Mouse (Mus musculus): Measurements from ENCODE around the gene Hoxa7. TPM values are rescaled to one million over a fixed set of nuclear protein-coding genes. Genes with fewer than 3 reads are reported as not detected.

Hoxa7 gene
- polyA plus RNA-seq, 1 experiment from 2014 or later, result not detected

DNA sequence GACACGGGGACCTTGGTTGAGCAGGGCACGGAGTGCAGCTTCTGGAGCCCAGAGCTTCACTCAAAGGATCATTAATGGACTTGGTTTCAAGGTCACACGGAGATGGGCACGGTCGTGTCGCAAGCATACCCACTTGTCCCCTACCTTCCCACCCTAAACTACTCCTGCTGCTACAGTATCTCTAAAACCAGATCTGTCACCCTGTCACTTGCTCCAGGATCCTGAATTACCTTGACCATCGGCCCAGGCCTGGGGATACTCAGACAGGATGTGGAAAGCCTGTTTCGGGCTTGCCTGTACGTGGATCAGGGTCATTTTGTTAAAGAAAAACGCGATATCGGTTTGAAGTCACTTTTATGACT, 12.0 kb downstream of the Hoxa7 start:
- no peak overlapping the region for H3K27ac ChIP-seq
- H3K36me3 ChIP-seq, result no peaks in the 10 kb centered on the region
- 7% methylated on average over 12 of the region's 12 CpGs for WGBS
- no peak overlapping the region for H3K4me2 ChIP-seq (replicated peaks)
- H3K27me3 ChIP-seq, result peaks cover 100% of the 10 kb centered on the region
- no peaks in the 10 kb centered on the region for H3K9me3 ChIP-seq
- H3K9ac ChIP-seq (replicated peaks), result no peak overlapping the region
- no peak overlapping the region for H3K4me3 ChIP-seq (replicated peaks)
- 0 out of 2 replicates have a peak, but pooled peaks cover 6% of the 10 kb centered on the region for H3K4me1 ChIP-seq (replicated peaks)
- ATAC-seq, result no peak

DNA sequence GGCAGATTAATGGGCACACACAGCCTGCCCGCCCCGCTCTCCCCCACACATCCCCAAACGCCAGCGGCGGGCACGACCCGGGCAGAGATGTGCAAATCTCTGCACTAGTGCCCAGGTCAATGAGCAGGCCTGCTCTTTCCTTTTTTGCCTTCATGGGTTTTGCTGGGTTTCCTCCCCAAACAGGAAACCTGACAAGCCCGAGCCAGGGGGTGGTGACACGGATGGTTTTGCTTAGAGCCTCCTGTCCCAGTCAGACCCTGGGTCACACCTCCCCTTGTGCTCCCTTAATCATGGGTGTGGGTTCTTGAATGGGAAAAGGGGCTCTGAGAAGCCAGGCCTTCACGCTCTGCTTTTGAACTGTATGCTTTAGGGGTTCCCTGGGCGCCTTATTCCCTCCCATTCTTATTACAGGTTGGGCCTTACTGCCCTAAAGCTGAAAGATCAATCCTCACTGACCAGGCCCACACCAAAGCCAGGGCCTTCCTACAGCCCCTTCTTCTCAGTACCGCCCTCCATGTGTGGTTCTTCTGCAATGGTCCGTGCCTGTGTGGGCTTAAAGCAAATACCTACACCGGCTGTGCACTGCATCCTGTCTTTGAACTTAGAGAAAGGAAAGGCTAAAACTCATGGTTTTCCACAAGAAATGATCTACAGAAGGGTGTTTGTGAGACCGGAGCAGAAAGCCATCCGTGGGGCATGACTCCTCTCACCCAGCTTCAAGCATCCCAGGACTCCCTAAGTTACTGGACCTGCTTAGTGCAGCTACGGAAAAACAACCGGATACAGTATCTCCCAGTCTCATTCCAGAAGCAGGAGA, 12.6 kb downstream of the Hoxa7 start:
- Histone ChIP-seq H3K9ac (replicated peaks) (no peak overlapping the region), H3K4me3 (replicated peaks) (no peak overlapping the region; the same call in 1 of the 2 replicates)
- whole genome bisulfite sequencing, result 1% methylated on average over 18 of the region's 18 CpGs

DNA sequence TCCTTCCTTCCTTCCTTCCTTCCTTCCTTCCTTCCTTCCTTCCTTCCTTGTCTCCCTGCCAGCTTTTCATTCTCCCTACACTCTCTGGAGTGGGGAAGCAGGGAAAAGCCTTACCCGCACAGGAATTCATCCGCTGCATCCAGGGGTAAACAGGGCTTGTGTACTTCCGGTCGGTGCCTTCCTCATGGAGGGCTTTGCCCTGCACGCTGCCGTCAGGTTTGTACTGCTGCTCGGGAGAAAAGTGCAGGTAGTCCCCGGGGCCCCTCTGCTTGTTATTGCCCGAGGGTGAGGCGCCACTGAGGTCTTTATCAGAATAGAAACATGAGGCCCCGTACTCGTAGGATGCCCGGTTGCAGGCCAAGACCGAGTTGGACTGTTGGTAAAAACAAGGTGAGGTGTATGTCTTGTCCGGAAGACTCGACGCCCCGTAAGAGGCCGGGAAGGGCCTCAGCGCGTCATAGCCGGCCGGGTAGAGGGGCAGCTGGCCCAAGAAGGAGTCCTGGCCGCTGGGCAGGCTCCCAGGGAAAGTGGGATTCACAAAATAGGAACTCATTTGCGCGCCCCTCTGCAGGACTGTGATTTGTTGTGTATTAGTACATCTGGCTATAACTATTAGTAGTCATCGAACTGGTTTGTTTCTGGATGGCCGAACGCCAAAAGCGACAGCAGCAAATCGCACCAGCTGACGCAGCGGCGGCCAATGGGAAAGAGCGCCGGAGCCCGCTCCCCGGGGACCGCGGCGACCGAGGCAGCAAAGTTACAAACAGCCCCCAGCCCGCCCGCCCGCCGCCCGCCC, 13.4 kb downstream of the Hoxa7 start, which contains the start of gene Hoxa6:
Gene Hoxa6, minus strand, starts transcription at position 651 of the 796 bp plus-strand sequence.
- no peak for ATAC-seq
- H3K36me3 ChIP-seq, result no peaks in the 10 kb centered on the region
- H3K4me2 ChIP-seq (replicated peaks), result peak within 1 kb of the TSS; percentile 29; the same call in 1 of the 2 replicates
- H3K9me3 ChIP-seq, result no peaks in the 10 kb centered on the region
- H3K9ac ChIP-seq (replicated peaks), result no peak within 1 kb of the TSS
- no peak within 1 kb of the TSS for H3K27ac ChIP-seq
- no peak within 1 kb of the TSS; the same call in 1 of the 2 replicates for H3K4me3 ChIP-seq (replicated peaks)
- WGBS, result 1% methylated on average over 47 of the region's 47 CpGs
- H3K27me3 ChIP-seq, result peaks cover 100% of the 10 kb centered on the region
- peaks cover 15% of the 10 kb centered on the region for H3K4me1 ChIP-seq (replicated peaks)

More for the DNA sequence above, 12.6 kb downstream of the Hoxa7 start:
- no peak for ATAC-seq
- peak overlapping the region; percentile 29; the same call in 1 of the 2 replicates for H3K4me2 ChIP-seq (replicated peaks)
- H3K27me3 ChIP-seq, result peaks cover 100% of the 10 kb centered on the region
- H3K36me3 ChIP-seq, result no peaks in the 10 kb centered on the region
- no peaks in the 10 kb centered on the region for H3K9me3 ChIP-seq
- no peak overlapping the region for H3K27ac ChIP-seq
- H3K4me1 ChIP-seq (replicated peaks), result peaks cover 10% of the 10 kb centered on the region

DNA sequence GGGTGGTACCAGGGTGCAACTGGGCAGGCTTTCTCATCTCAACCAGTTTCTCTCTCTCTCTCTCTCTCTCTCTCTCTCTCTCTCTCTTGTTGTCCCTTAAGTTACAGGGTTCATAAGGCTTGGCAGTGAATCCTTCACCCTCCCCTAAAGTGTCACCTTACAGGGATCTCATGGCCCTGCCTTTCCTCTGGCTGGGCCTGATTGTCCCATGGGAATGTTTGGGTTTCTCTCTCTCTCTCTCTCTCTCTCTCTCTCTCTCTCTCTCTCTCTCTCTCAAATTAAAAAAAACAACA, 14.0 kb downstream of the Hoxa7 start:
- Histone ChIP-seq H3K4me1 (replicated peaks) (peaks cover 15% of the 10 kb centered on the region), H3K4me2 (replicated peaks) (no peak overlapping the region), H3K9me3 (no peaks in the 10 kb centered on the region), H3K27ac (no peak overlapping the region), H3K27me3 (peaks cover 100% of the 10 kb centered on the region), H3K9ac (replicated peaks) (no peak overlapping the region), H3K4me3 (replicated peaks) (no peak overlapping the region), H3K36me3 (no peaks in the 10 kb centered on the region)
- no peak for ATAC-seq

DNA sequence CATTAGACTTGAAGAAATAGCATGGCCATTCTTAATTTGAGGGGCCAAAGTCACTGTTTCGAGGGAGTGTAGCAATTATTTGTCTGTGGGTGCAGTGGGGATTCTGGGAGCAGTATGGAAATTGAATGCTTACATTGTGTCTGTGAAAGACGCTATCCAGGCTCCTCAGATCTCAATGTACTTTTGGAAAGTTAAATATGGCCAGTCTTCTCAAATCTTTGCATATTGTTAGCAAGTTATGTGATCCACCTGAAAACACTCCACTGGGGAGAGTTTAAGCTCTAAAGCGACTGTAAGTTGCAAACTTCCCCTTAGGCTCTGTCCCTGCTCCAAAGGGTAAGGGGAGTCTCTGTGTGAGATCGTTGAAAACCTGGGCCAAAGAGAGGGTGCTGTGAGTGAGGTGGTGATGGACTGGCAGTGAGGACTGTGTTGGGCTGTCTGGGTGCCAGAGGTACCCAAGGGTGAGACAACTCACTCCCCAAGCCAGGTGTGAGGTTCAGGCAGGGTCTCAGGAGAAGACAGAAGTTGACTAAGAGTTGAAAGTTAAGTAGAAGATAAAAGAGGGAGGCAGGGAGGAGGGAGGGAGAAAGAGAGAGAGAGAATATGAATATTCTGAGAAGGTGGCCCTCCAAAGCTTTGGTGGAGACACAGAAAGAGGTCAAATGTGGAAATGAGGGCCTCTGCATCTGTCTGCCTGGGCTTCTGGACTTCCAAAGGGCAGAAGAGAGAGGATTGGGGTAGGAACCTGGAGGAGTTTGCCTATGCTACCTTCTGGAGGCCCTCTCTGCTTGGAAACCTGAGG, 14.6 kb downstream of the Hoxa7 start:
- no peak overlapping the region for H3K27ac ChIP-seq
- 4% methylated on average over 4 of the region's 4 CpGs for WGBS
- ATAC-seq, result no peak

DNA sequence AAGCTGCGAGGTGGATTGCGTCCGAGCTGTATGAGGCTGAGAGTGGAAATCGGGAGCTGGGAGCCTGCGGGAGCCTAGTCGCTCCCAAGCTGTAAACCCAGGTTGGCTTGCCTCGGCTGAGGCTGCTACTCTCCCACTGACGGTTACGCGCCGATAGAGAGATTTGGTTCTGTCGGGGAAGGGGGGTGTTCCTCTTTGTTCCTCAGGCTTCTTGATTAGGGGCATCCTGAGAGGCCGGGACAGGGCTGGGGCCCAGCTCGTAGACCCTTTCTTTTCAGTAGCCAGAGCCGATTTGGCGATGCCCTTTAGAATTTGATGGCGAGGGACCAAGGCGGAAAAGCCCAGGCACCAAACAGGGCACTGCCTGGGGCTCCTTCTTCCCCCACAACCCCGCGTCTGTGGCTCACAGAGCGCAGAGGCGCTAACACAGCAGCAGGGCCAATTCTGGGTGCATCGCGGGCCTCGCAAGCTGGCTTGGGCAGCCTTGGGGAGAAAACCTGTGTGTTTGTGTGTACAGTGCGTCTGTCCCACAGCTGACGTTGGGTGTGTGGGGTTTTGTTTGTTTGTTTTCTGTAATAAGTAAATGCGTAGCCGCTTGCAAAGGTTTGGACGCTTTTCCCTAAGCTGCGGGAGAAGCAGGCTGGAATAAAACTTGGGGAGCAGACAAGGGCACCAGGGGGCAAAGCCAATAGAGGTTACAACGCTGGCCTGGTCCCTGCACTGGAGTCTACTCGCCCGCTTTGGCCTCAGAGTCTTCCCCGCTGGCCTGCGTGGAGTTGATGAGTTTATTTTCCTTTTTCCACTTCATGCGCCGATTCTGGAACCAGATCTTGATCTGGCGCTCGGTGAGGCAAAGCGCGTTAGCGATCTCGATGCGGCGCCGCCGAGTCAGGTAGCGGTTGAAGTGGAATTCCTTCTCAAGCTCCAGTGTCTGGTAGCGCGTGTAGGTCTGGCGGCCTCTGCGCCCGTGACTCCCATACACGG, 15.7 kb downstream of the Hoxa7 start:
- WGBS, result under 1% methylated on average over 55 of the region's 55 CpGs

More for the DNA sequence above, 14.6 kb downstream of the Hoxa7 start:
- H3K9me3 ChIP-seq, result no peaks in the 10 kb centered on the region
- no peak overlapping the region for H3K9ac ChIP-seq (replicated peaks)
- no peak overlapping the region for H3K4me2 ChIP-seq (replicated peaks)
- no peak overlapping the region for H3K4me3 ChIP-seq (replicated peaks)
- peaks cover 100% of the 10 kb centered on the region for H3K27me3 ChIP-seq
- no peaks in the 10 kb centered on the region for H3K36me3 ChIP-seq
- peaks cover 15% of the 10 kb centered on the region for H3K4me1 ChIP-seq (replicated peaks)

DNA sequence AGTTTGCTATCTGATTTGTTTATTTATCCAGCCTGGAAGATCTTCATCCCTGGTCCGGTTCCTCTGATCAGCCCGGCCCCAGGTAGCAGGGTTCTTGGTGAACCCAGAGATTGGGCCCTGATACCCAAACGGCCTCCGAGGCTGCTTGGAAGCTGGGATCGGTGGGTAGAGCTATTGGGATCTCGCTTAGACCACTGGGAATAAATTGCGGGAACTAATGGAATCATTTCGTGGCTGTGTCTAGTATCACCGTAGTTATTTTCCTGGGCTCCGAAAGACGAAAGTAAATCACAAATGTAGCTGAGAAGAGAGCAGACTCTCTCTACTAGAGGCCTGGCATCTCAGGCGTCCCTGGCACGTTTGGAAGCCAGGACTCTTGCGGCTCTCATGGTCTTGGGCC, 16.4 kb downstream of the Hoxa7 start:
- H3K9me3 ChIP-seq, result no peaks in the 10 kb centered on the region
- H3K4me2 ChIP-seq (replicated peaks), result no peak overlapping the region
- no peak overlapping the region for H3K27ac ChIP-seq
- no peak overlapping the region for H3K4me3 ChIP-seq (replicated peaks)
- 5% methylated on average over 14 of the region's 14 CpGs for WGBS
- H3K27me3 ChIP-seq, result peaks cover 100% of the 10 kb centered on the region
- H3K36me3 ChIP-seq, result no peaks in the 10 kb centered on the region
- no peak overlapping the region for H3K9ac ChIP-seq (replicated peaks)
- ATAC-seq, result no peak
- peaks cover 15% of the 10 kb centered on the region for H3K4me1 ChIP-seq (replicated peaks)

More for the DNA sequence above, 15.7 kb downstream of the Hoxa7 start:
- no peak overlapping the region for H3K9ac ChIP-seq (replicated peaks)
- H3K27ac ChIP-seq, result no peak overlapping the region
- no peaks in the 10 kb centered on the region for H3K36me3 ChIP-seq
- ATAC-seq, result no peak
- peaks cover 15% of the 10 kb centered on the region for H3K4me1 ChIP-seq (replicated peaks)
- H3K27me3 ChIP-seq, result peaks cover 100% of the 10 kb centered on the region
- H3K4me2 ChIP-seq (replicated peaks), result no peak overlapping the region
- no peaks in the 10 kb centered on the region for H3K9me3 ChIP-seq
- H3K4me3 ChIP-seq (replicated peaks), result no peak overlapping the region

DNA sequence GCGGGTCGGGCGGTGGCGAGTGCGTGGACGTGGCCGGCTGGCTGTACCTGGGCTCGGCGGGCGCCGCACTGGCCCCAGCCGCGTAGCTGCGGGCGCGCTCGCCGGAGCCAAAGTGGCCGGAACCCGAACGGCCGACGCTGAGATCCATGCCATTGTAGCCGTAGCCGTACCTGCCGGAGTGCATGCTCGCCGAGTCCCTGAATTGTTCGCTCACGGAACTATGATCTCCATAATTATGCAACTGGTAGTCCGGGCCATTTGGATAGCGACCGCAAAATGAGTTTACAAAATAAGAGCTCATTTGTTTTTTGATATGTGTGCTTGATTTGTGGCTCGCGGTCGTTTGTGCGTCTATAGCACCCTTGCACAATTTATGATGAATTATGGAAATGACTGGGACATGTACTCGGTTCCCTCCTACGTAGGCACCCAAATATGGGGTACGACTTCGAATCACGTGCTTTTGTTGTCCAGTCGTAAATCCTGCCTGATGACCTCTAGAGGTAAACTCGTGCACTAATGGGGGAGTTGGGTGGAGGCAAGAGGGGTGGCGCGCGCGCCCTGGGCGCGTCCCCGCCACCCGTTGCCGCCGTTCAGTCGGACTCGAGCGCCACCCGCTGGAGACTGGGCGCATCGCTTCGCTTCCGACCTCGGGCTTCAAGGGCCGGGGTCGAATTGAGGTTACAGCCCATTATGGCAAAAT, 17.5 kb downstream of the Hoxa7 start, which contains the start of gene Hoxa5:
Gene Hoxa5, minus strand, starts transcription at position 538 of the 703 bp plus-strand sequence.
- peaks cover 100% of the 10 kb centered on the region for H3K27me3 ChIP-seq
- H3K4me2 ChIP-seq (replicated peaks), result peak within 1 kb of the TSS; percentile 29
- H3K4me3 ChIP-seq (replicated peaks), result peak within 1 kb of the TSS; percentile 14; the same call in 1 of the 2 replicates
- peaks cover 15% of the 10 kb centered on the region for H3K4me1 ChIP-seq (replicated peaks)
- no peak for ATAC-seq
- H3K27ac ChIP-seq, result no peak within 1 kb of the TSS
- no peaks in the 10 kb centered on the region for H3K9me3 ChIP-seq
- no peak within 1 kb of the TSS for H3K9ac ChIP-seq (replicated peaks)
- under 1% methylated on average over 65 of the region's 65 CpGs for WGBS
- H3K36me3 ChIP-seq, result no peaks in the 10 kb centered on the region

DNA sequence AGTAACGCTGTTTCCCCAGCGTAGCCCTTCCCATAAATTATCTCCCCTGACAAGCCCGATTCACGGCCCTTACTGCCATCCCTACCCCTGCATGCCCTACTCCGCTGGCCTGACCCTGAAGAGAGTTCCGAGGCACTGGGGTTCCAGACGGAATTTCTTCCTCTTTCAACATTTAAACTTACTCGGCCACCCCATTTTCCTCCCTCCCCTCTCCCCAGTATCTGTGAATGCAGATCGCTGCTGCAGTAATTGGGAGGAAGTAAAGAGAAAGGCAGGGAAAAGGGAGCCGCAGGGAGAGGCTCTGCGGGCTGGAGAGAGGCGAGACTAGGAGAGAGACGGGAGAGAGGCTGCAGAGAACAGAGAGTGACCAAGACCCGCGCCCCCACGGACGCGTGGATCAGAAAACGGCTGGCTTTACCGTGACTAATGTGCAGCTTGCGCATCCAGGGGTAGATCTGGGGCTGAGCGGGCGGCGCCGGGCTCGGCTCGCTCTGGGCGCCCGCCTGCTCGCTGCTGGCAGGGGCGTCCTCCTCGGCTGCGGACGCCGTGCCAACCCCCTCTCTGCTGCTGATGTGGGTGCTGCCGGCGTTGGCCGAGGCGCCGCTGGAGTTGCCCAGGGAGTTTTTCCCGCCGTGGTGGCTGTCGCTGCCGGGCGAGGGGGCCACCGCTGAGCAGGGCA, 18.1 kb downstream of the Hoxa7 start:
- H3K9me3 ChIP-seq, result no peaks in the 10 kb centered on the region
- peaks cover 100% of the 10 kb centered on the region for H3K27me3 ChIP-seq
- ATAC-seq, result no peak
- H3K27ac ChIP-seq, result no peak overlapping the region
- H3K36me3 ChIP-seq, result no peaks in the 10 kb centered on the region
- peak overlapping the region; percentile 29 for H3K4me2 ChIP-seq (replicated peaks)
- peaks cover 12% of the 10 kb centered on the region for H3K4me1 ChIP-seq (replicated peaks)
- no peak overlapping the region for H3K9ac ChIP-seq (replicated peaks)
- WGBS, result under 1% methylated on average over 43 of the region's 46 CpGs
- peak overlapping the region; percentile 14; the same call in 1 of the 2 replicates for H3K4me3 ChIP-seq (replicated peaks)

DNA sequence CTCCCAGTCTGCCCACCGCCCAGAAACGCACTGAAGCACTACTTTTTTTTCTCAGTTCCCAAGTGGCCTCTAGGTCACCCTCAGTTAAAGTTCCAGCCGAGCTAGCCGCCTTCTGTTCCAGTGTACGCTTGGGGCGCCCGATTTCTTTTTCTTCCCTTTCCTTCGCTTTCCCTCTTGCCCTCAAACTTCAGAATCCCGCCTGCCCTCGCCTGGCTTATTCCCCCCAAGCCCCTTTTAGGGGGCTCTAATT, 18.6 kb downstream of the Hoxa7 start:
- no peaks in the 10 kb centered on the region for H3K9me3 ChIP-seq
- no peaks in the 10 kb centered on the region for H3K36me3 ChIP-seq
- peaks cover 10% of the 10 kb centered on the region for H3K4me1 ChIP-seq (replicated peaks)
- no peak overlapping the region for H3K27ac ChIP-seq
- ATAC-seq, result no peak
- peaks cover 100% of the 10 kb centered on the region for H3K27me3 ChIP-seq
- no peak overlapping the region for H3K9ac ChIP-seq (replicated peaks)
- no peak overlapping the region for H3K4me3 ChIP-seq (replicated peaks)
- WGBS, result under 1% methylated on average over 10 of the region's 10 CpGs
- H3K4me2 ChIP-seq (replicated peaks), result no peak overlapping the region

All from midbrain, embryonic 13.5 days (tissue).